Mouse (Mus musculus): ENCODE data around the gene Cd27.

- TF ChIP-seq EP300 (IDR thresholded peaks at IDR 0.05) (no peak), CTCF (IDR thresholded peaks at IDR 0.05) (no peak)
Measured at GRCm38 (mm10) chr6:125221115-125221745, 15.6 kb downstream of the Cd27 start.
